Mouse (Mus musculus): ENCODE measurements around the gene Pagr1a.

Gene Pagr1a

DNA sequence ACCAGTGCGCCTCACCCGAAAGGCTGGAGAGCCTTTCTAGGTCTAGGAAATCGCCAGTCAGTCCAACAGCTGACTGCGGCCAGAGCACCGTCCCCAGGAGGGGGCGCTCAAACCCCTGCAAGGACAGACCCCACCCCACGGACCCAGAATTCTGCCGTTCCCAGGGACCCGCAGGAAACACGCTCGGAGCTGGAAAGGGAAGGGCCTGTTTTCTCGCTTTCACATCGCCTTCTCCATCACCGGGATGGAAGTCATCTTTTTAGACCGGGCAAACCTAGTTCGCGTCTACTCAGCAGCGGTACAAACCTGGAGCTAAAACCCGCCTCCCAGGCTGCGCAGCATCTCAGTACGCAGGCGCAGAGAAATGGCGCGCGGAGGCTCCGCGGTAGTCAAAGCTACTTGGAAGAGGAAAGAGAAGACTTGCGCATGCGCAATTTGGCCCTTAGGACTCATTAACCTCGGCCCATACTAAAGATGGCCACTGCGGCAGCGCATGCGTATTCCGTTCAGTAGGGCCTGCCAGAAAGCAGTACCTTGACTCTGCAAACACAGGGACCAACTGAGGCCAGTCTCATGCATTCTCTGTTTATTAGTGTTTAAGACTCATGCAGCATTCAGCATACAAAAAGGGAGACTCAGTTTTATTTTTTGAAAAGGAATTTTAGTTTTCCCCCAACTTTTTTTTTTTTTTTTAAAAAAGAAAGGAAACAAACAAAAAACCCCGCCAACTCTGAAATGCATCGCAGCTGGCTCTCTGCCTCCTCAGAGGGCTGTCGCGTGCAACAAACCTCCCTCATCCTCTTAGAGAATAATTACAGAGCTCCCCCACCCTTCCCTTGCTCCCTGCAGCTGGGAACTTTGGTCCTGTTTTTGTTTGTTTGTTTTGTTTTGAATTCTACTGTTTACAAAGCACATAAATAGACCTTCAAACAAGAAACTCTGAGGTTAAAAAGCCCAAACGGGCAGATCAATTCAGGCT is at the start of gene Pagr1a:
Pagr1a (minus strand) TSS at position 382 of the 979 bp plus-strand sequence.
- DNase-seq, result peak; percentile 98

DNA sequence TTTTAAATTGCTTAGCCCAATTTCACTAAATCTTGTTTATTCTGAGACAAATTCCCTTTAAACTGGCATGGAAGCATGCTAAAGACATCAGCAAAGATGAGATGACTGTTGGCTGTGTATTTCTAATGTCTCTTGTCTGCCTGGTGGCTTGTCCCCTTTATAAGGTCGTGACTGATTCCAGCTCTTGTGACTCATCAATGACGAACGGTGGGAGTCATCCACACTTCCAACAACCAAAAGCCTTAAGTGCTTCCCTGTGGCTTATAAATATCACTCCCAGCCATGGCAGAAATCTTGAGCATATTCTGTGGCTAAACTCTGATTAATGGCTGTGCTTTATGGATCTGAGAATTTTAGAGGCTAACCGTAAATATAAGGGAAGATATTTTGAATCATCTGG is 49.2 kb upstream of the Pagr1a start:
- no peak for DNase-seq

DNA sequence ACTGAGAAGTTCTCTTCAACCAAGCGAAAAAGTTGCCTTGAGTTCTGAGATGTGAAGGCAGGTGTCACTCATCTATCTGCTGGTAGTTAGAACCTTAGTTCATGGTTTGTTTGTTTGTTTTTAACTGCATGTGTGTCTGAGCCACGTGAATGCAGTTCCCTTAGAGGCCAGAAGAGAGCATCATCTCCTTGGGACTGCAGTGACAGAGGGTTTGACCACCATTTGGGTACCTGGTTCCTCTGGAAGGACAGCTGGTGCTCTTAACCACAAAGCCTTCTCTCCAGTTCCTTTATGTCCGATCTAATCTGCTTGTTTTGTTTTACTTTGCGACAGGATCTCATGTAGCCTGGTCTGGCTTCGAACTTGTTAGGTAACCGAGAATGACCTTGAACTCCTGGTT is 48.4 kb upstream of the Pagr1a start:
- no peak for DNase-seq

DNA sequence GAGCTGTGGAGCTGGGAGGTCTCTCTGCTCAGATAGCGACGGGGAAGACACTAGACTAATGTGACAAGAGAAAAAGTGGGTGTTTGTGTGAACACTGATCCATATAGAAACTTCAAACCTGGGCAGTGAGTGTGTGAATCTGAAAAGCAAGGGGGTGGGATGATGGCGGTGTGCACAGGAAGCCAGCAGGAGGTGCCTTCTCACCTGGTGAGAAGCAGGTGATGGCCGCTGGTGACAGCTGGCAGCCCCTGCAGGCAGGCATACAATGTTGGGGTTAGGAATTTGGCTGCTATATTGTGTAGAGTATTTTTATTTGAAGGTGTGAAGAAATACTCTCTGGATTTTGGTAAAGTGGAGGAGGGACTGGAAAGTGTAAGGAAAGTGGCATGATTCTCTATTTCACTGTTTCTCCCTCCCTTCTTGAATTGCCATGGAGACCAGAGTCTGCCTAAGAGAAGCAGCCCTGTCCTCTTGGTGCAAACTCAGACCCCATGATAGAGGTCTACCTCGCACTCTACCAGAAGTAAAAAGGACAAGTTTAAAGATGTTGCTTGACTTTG is 38.0 kb upstream of the Pagr1a start:
- no peak for DNase-seq

DNA sequence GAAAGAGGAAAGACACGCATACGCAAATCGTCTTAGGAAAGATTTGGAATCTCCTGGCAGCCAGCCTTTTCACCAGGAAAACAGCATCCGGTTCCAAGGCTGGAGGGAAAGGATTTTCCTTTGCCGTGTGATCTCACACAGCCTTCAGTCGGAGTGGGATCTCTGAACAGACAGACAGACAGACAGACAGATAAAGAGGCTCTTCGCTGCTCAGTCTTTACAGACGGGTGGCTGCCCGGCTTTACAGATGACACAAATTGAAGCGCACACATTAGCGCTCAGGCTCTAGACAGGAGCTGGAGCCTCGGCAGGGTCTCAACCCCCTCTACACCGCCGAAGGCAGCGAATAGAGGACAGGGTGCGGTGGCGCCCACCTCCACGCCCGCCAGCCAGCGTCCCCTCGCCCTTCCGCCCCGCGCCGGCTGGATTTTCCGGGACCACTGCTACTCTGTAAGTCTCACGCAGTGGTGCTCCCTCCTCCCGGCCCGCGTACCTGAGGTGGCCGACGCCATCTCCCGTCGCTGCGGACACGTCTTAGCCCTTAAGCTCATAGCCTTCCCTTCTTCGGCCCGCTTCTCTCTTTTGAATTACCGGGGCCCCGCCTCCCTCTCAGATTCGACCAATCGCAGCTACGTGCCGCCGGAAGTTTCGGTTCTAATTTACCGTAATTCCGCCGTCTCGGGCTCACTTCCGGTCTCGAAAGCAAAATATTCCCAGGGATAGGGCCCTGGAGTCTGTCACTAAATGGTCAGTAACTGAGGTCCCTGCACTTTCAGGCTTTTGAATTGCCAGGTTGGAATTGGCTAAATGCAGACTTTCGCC is 24.9 kb upstream of the Pagr1a start, which contains the start of gene Kif22:
Kif22 (minus strand) TSS at position 621 of the 822 bp plus-strand sequence.
- peak; percentile 95 for DNase-seq

DNA sequence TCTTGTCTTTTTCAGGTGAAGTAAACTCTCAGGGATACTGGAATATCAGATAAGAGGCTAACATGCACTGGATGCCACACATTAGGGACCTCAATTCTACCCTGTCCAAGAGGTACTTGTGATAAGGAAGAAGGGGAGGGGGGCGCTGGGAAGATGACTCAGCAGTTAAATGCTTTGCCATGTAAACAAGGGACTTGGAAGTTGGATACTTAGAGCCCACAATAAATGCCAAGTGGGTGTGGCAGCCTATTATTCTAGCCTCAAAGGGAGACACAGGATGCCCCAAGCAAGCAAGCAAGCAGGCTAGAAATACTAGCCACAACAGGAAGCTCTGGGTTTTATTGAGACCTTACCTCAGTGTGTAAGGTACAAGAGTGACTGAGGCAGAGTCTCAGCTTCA is 14.1 kb upstream of the Pagr1a start:
- DNase-seq, result no peak

DNA sequence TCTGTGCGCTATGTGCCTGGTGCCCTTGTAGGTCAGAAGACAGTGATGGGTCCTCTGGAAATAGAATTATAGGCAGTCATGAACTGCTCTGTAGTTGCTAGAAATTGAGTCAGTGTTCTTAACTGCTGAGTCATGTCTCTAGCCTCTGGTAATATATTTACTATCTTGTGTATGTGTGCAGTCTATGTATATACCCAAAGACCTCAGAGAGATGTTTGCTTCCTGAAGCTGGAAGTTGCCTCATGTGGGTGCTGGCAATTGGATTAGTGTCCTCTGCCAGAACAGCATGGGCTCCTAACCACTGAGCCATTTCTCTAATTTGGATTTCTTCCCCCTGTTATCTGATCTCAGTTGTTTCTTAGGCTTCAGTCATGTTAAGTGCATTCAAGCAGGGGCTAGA is 13.0 kb upstream of the Pagr1a start:
- DNase-seq, result no peak

DNA sequence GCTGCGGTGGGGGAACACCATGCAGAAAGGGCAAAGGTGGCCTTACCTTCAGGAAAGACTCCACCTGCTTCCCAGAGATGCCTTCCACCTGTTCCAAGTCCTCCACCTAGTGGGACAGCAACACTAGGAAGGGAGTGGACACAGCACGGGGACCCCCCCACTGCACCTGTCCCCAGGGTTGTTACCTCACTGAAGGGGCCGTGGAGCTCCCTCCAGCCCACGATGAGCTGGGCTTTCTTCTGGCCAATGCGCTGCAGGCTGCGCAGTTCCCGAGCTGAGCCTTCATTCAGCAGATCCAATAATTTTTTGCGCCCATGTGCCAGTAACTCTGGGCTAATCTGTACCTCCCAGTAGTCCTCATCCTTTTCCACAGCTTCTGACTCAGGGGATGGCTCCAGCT is 10.7 kb upstream of the Pagr1a start:
- DNase-seq, result no peak

DNA sequence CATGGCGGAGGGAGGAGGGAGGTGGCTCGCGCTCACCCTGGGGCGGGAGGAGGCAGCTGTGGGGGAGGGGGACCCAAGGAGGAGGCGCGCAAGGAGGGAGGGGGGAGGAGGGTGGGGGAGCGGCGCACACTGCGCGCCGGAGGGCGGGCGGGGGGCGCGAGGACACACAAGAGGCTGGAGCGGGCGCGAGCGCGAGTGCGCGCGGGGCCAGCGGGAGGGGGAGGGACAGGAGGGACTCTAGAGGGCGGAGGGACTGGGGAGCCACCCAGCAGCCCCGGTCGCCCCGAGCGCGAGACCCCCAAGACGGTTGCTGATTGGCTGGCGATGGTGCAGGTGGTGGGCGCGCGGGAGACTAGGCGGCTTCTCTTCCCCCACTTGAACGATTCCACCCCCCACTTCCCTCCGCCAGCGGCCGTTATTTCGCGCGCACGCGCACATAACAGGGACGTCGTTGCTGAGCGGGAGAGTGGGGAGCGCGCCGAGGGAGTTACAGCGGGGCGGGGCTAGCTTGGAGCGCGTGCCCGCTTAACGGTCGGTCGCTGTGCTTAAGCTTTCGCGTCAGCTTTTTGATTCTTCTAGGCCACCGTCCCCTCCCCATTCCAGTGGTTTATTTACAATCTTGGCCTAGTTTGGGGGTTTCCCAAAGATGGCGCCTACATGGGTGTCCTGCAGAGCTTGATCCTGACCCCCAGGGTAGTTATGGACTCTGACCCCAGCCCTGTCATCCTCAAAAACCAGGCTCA is 10.0 kb upstream of the Pagr1a start, which contains the start of gene Maz:
Maz (minus strand) TSS at position 54 of the 743 bp plus-strand sequence.
- DNase-seq, result peak; percentile 100

DNA sequence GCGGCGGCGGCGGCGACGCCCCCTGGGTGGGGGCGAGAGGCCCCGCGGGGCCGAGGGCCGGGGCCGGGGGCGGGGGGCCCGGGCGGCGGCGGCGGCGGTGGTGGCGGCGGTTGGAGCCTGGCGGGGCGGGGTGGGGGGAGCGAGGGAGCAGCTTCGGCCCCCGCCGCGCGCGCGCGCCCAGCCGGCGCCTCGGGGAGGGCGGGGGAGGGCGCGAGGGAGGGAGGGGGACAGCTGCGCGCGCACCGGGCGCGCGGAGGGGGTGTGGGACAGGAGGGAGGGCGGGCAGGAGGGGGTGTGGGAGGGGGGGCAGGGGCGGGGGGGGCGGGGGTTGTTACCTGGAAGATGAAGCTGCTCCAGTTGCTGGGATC is 9.4 kb upstream of the Pagr1a start:
- DNase-seq, result peak in 1 of 2 experiments; percentile 95

DNA sequence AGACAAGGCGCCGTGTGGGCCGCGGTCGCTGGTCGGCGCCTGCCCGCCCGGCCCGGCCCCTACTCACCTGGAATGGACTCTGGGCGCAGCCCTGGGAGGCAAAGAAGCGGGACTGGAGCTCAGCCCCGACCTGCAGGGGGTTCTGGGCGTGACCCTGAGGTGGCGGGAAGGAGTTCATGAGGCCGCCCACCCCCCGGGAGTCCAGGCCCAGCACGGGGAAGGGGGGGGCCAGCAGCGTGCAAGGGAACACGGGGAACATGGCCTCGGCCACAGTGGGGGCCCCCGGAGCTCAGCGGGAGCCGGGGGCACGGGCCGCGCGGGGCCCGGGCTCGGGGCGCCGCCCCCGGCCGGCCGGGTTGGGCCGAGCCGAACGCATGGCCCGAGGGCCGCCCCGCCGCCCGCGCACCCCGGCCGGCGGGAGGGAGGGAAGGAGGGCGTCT is 9.0 kb upstream of the Pagr1a start:
- peak; percentile 86 to 88 for DNase-seq

DNA sequence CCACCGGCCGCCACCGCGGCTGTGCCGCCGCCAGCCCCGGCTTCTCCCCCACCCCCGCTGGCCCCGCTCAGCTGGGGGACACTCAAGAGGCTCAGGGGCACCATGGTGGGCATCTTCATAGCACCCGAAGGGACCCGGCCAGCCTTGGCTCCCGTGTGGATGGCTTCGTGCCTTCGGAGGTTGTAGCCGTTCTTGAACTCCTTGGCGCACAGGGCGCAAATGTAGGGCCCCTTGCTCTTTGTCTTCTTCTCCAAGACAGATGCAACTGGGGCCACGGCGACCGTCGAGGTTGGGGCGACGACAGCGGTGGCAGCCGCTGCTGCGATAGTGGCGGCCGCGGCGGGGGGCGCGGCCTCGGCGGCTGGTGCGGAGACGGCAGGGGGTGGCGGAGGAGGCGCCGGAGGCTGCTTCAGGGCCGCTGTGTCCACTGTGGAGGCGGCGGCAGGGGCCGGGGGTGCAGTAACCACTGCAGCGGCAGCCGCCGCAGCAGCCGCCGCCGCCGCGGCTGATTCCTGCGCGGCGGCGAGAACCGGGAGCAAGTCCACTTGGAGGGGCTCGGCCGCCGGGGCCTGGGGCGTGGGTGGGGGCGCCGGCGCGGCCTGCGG is 8.5 kb upstream of the Pagr1a start:
- peak; percentile 76 to 77 for DNase-seq

DNA sequence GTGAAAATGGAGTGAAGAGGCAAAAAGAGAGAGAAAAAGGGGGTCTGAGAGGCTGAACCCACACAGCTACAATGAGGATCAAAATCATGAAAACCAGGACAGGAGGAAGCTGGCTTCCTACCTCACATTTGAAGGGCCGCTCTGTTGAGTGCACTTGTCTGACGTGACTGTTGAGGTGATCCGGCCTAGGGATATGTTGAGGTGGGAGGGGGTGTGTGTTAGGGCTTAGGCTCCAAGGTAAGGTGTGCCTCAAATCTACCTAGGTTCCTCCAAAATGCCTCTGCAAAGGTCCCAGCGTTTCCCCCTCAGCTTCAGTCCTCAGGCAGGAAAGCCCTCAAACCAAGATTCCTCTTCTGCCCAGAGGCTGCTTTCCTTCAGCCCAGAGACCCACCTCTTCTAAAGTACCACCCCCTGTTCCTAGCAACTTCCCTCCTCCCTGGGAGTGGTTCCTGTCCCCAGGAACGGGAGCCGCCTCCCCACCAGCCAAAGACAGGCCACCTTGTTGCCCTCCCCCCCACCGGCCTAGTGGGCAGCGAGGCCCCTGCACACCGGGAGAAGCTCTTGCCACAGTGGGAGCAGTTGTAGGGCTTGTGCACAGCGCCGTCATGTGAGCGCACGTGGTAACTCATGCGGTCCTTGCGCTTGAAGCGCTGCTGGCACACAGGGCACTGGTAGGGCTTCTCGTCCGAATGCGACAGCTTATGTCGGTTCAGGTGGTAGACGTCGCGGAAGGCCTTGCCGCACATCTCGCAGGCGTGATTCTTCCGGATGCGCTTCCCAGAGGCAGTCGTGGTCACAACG is 7.8 kb upstream of the Pagr1a start:
- peak; percentile 88 to 90 for DNase-seq

DNA sequence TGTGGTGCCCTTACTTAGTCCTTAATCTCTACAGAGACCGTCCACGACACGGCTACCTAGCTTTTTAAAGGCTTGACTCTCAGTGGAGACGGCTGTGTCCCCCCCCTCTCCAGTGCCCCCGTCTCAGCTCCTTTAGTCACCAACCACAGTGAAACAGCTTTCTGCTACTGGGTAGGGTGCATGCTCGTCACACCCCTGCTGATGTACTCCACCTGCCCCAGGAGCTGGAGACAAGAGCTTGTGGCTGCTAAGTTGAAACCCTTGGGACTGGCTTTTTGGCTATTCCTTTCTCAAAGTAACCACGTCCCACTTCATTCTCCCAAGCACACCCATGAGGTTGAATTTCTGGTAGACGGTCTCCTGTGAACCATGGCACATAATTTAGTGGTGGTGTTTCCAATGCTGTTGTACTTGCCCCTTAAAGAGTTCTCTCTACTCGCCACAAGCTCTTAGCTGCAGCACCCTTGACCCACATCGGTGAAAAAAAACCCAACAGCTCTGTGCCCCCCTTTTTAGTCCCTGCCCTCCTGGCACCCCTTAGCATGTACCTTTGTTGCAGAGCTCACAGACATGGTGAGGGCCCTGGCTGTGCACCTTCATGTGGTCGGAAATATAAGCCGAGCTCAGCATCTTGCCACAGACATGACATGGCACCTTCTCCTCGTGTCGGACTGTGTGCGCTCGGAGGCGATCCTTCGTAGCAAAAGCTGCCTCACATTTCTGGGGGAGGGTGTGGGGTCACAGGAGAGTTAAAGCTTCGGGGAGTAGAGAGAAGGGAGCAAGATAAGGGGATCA is 6.9 kb upstream of the Pagr1a start:
- DNase-seq, result peak in 1 of 2 experiments; percentile 38

DNA sequence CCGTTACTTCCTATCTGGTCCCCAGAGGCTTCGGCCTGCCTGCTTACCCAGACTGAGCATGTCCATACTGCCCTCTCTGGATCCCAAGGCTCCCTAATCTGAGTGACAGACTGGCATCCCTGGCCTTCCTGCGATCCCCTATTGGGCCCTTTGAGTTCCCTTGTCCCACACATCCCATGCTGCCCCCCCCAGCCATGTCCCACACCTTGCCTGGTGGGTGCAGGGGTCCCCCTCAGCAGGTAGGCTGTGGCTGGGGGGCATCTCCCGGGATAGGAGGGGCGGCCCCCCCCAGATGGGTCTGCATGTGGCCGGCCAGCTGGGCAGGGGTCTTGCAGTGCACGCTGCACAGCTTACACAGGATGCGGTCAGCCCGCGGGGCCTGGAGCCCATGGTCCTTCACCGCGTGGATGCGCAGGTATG is 6.1 kb upstream of the Pagr1a start:
- DNase-seq, result peak in 1 of 2 experiments; percentile 45

DNA sequence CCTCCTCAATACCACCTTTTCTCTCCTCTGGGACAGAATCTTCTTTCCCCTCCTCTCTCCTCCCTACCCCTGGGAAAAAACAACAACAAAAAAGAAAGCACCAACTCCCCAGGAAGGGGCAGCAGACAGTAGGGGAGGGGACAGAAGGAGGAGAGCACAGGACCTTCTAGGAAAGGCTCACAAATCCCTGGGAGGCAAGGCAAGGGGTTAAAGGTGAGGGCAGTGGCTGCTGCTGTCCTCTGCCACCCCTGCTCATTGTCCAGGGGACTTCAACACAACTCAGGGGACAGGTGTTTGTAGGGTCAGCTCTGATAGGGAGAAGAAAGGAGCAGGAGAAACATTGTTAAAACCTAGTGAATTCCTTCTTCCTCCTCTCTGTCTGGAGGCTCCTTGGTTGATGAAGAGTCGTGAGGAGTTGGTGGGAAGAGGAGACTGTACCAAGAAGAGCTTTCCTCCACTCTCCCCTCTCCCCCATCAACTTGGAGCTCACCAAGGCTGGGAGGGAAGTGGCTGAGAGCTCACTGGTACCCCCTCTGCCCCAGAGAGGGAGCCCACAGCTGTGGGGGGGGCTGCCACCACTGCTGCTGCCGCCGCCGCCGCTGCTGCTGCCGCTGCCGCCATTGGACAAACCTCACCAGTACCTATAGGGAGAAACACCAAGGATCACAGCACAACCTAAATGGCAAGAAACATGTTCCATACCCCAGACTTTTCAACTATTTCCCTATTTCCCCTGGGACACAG is 5.5 kb upstream of the Pagr1a start:
- peak in 1 of 2 experiments; percentile 17 for DNase-seq

DNA sequence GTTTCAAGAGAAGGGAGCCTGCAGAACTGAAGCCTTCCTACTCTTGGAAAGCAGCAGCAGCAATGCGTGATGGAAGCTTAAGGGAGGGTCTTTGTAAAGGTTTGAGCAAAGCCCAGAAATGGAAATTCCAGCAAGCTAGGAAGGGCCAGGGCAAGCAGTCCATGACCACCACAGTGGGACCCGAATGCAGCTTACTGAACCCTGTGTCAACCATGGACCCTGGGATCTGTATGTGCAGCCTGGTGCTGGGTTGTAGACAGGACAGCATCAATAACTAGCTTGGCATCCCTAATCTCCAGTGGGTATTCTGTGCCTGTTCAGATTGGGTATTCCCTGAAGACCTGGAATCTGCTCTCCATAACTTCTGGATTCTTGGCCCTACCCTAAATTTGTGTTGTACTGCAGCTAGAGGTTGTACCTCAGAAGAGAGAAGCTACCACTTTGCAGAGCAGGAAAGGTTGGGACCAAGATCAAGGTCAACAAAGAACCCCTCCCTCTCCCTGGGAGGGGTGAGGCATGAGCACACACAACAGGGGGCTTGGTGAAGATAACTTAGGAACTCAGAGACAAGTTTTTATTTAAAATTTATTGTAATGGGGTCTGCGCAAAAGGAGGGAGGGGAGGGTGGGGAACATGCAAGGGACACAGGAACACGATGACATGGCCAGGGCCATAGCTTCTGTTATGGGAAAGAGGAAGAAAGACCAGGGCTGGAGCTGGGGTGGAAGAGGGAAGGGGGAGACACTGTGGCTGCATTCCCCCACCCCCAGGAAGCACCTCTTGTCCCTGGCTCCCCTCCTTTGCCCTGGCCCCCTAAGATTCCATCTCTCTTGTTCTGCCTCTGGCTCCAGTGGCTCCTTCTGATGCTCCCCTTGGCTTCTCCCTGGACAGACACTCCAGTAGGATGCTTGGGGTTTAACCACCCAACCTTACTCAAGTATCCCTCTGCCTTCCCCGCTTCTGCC is 4.7 kb upstream of the Pagr1a start:
- peak in 1 of 2 experiments; percentile 13 for DNase-seq

All from cerebellum, postnatal 10 days (tissue).